8 mouse cellular contexts compared by ENCODE assay signal in the genomic region with DNA sequence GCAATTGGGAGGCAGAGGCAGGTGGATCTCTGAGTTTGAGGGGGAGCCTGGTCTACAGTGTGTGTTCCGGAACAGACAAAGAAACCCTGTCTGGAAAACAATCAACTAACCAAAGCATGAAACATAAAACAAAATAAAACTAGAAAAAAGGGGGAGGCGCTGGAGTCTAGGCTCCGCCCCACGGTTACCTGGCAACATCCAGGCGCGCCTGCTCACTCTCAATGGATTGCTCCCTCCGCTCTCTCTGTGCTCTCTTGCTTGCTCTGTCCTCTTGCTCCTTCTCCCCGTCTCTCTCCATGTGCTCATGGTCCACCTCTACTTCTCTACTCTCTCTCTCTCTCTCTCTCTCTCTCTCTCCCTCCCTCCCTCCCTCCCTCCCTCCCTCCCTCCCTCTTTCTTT.
"Had no signal": no experiment of that assay in that cellular context is flagged by ENCODE, and none has a peak within 500 bp of the region (broad histone marks: within the 10 kb centered on the region; RNA-seq: fewer than 3 reads in every experiment).

No protein-coding gene starts in this region.

- H3K4me3 ChIP-seq: limb, embryonic 10.5 days; liver, embryonic 12.5 days; lung, embryonic 15.5 days; midbrain, embryonic 12.5 days; neural tube, embryonic 13.5 days had no signal

- H3K9ac ChIP-seq: liver, embryonic 12.5 days; lung, embryonic 15.5 days; midbrain, embryonic 12.5 days; neural tube, embryonic 13.5 days had no signal

- DNase-seq: right cerebral cortex, postnatal 25 days; thymus, adult 2 months had no signal

- H3K4me1 ChIP-seq: midbrain, embryonic 12.5 days had no signal

- H3K9me3 ChIP-seq: limb, embryonic 10.5 days; liver, embryonic 12.5 days; lung, embryonic 15.5 days; midbrain, embryonic 12.5 days; neural tube, embryonic 13.5 days had no signal

- H3K36me3 ChIP-seq: limb, embryonic 10.5 days; liver, embryonic 12.5 days; lung, embryonic 15.5 days; midbrain, embryonic 12.5 days; neural tube, embryonic 13.5 days had no signal

- H3K27ac ChIP-seq: limb, embryonic 10.5 days; liver, embryonic 12.5 days; lung, embryonic 15.5 days; macrophage; midbrain, embryonic 12.5 days; neural tube, embryonic 13.5 days had no signal

- H3K27me3 ChIP-seq: midbrain, embryonic 12.5 days; neural tube, embryonic 13.5 days had no signal
